Mouse (Mus musculus): ENCODE measurements around the gene Kcnd3. TPM values are rescaled to one million over a fixed set of nuclear protein-coding genes. Genes with fewer than 3 reads are reported as not detected.

The Kcnd3 gene
- total RNA-seq (2023), result not detected

GRCm38 (mm10) chr3:105451627-105452555 lies at the start of gene Kcnd3:
Gene Kcnd3 (plus strand): TSS chr3:105452330.

DNA sequence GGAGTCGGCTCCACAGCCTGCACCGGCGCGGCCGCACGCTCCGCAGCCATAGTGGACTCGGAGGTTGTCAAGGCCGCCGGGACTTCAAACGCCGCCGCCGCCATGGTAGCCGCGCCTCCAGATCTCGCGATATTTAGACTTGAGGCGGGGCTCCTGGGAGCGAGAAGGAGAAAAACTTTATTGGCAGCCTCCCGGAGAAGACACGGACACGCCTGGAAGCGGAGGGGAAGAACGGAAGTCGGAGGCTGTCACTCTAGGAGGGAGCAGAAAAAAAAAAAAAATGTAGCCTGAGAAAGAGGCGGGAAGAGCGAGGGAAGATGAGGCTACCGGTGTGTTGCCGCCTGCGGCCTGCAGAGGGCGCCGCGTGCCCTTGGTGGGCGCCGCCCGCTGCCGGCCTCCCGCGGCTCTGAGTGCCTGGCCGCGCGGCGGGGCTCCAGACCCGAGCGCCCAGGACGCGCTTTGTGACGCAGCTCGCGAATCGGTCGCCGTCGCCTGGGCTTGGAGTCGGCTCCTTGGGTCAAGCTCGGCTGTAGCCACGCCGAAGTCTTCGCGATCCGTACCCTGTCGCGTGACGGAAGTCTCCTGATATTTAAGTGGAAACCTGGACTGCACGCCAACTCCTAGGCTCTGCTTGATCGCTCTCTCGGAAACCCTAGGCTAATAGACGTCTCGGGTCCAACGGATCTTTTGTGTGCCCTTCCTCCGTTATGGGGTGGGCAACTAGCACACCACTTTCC lies 235.4 kb downstream of the Kcnd3 start, which contains the start of gene Ddx20:
TSS of gene Ddx20 (minus strand) at position 251 of the 737 bp plus-strand sequence.

GRCm38 (mm10) chr3:105704031-105705008 lies 252.2 kb downstream of the Kcnd3 start, which contains the start of gene Inka2:
Gene Inka2 (plus strand): TSS chr3:105704599.

Other genes starting within 250 kb of the Kcnd3 start
- 27.9 TPM for gene Ddx20, start 235.2 kb downstream of the Kcnd3 start, total RNA-seq (2023)